Mouse (Mus musculus) spleen, adult 12 weeks (tissue): ENCODE measurements around the gene C1ra.
"Not testable (repeated sequence)": the region's sequence is repeated elsewhere in the genome, so short reads cannot be mapped to it uniquely, and the experiment has no call there.

Experiments used
- DNase-seq: peaks from one replicate; pipeline ENCODE4 v3.0.0; 2022; ENCODE audit warnings: low spot score

C1ra gene

GRCm38 (mm10) chr6:124485414-124486144 is 26.6 kb upstream of the C1ra start:
- DNase-seq = no peak

GRCm38 (mm10) chr6:124487509-124487908 is 24.7 kb upstream of the C1ra start:
- DNase-seq = no peak

- no peak for DNase-seq
These were observed 23.3 kb upstream of the C1ra start for GRCm38 (mm10) chr6:124488952-124489351.

GRCm38 (mm10) chr6:124491427-124491826 is 20.8 kb upstream of the C1ra start:
- DNase-seq = no peak

GRCm38 (mm10) chr6:124492842-124493561 is 19.2 kb upstream of the C1ra start, which contains the start of gene C1rl:
TSS of gene C1rl (plus strand) at chr6:124493113.
- peak; percentile 54 for DNase-seq

- no peak for DNase-seq
These were observed 18.3 kb upstream of the C1ra start for GRCm38 (mm10) chr6:124493886-124494285.

GRCm38 (mm10) chr6:124496054-124496453 is 16.2 kb upstream of the C1ra start:
- no peak for DNase-seq

- no peak for DNase-seq
These were observed 12.2 kb upstream of the C1ra start for GRCm38 (mm10) chr6:124499914-124500566.

- DNase-seq = no peak
These were observed 10.7 kb upstream of the C1ra start for GRCm38 (mm10) chr6:124501473-124501872.

- DNase-seq = no peak
These were observed 10.2 kb upstream of the C1ra start for GRCm38 (mm10) chr6:124502021-124502420.

- DNase-seq = no peak
These were observed 7.2 kb upstream of the C1ra start for GRCm38 (mm10) chr6:124505028-124505427.

- no peak for DNase-seq
These were observed 5.2 kb upstream of the C1ra start for GRCm38 (mm10) chr6:124506991-124507390.

GRCm38 (mm10) chr6:124508292-124508691 is 3.9 kb upstream of the C1ra start:
- DNase-seq = no peak

GRCm38 (mm10) chr6:124509192-124509591 is 3.0 kb upstream of the C1ra start:
- DNase-seq = not testable (repeated sequence)

- DNase-seq = no peak
These were observed 269 bp upstream of the C1ra start for GRCm38 (mm10) chr6:124511936-124512335.

GRCm38 (mm10) chr6:124517733-124518132 is 5.5 kb downstream of the C1ra start:
- not testable (repeated sequence) for DNase-seq

GRCm38 (mm10) chr6:124522082-124522481 is 9.9 kb downstream of the C1ra start:
- not testable (repeated sequence) for DNase-seq

- DNase-seq = no peak
These were observed 15.7 kb downstream of the C1ra start for GRCm38 (mm10) chr6:124527881-124528280.

- no peak for DNase-seq
These were observed 18.9 kb downstream of the C1ra start for GRCm38 (mm10) chr6:124531077-124531476.

- not testable (repeated sequence) for DNase-seq
These were observed 24.1 kb downstream of the C1ra start for GRCm38 (mm10) chr6:124536125-124536829.

GRCm38 (mm10) chr6:124541176-124541575 is 29.0 kb downstream of the C1ra start:
- not testable (repeated sequence) for DNase-seq

GRCm38 (mm10) chr6:124542284-124542683 is 30.1 kb downstream of the C1ra start, which contains the start of gene C1s1:
TSS of gene C1s1 (minus strand) at chr6:124542359.
- DNase-seq = not testable (repeated sequence)
